Mouse (Mus musculus) megakaryocyte, embryonic 14.5 days (primary cell): ENCODE results near the gene Vps53.

Experiments used
- FLI1 ChIP-seq: IDR thresholded peaks from 2 replicates; pipeline ENCODE4 v1.6.1; 2012; ENCODE audit warnings: low read length, inconsistent platforms, mixed read lengths
- GATA1 ChIP-seq: IDR thresholded peaks from 3 replicates; pipeline ENCODE4 v1.6.1; 2012; ENCODE audit warnings: mixed read lengths, low read length, inconsistent platforms, borderline replicate concordance

DNA sequence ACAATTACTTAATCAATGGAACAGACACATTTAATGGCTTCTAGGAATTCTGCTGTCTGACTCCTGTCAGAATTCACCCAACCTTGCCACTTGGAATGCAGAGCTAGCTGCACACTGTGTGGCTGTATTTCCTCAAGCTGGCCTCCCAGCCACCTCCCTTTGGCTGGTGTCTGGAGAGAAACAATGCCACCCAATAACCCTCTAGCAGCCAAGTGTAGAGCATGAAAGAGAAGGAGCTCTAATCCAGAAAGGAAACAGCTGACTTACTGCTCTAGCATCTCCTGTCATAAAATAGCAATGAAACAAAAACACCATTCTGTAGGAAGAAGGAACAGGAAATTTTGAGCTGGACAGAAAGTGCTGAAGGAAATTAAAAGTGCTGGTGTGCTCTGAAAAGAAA is 78.3 kb downstream of the Vps53 start:
- TF ChIP-seq GATA1 (no peak), FLI1 (no peak)
